Mouse (Mus musculus): Measurements from ENCODE around the gene Ddx55. TPM values are rescaled to one million over a fixed set of nuclear protein-coding genes. Genes with fewer than 3 reads are reported as not detected.

The Ddx55 gene
- polyA plus RNA-seq, 1 experiment from 2014 or later = 5.8 TPM

DNA sequence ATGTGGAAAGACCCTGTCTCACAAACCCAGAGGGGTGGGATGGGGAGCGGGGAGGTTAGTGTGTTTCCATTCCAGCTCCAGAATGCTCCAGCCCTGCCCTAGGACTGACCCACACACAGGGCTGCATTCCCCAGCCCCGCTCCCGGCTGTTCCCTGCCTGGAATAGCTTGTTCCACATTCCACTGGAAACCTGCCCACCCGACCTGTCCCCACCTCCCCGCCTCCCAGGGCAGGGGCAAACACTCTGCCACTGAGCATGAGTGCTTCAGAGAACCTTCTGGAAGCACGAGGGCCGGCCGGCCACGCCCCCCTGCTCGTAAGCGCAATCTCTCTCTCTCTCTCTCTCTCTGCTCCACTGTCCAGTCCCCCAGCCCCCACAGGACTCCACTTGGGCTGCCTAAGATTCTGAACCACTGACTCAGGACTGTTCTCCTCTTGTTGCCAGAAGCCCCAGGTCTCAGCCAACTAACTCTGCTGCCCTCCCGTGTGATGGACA lies 42.9 kb upstream of the Ddx55 start:
- peak; percentile 70 for DNase-seq (ENCODE audit: low spot score)
- 43% methylated on average over 12 of the region's 12 CpGs for WGBS
- H3K27ac ChIP-seq (replicated peaks) = no peak overlapping the region
- no peak overlapping the region for H3K4me3 ChIP-seq (ENCODE audit: low read depth, low read length)
- H3K9ac ChIP-seq (ENCODE audit: low read length) = no peak overlapping the region
- H3K4me1 ChIP-seq (replicated peaks; ENCODE audit: control insufficient read depth, insufficient read depth) = no peaks in the 10 kb centered on the region
- no peaks in the 10 kb centered on the region for H3K27me3 ChIP-seq (ENCODE audit: control insufficient read depth, insufficient read depth, low read length)
- H3K36me3 ChIP-seq (ENCODE audit: control insufficient read depth, insufficient read depth, low read length) = peaks cover 8% of the 10 kb centered on the region; the same call in 1 of the 2 replicates
- peak; percentile 47 for ATAC-seq (ENCODE audit: low FRiP score, low TSS enrichment)
- H3K4me2 ChIP-seq (replicated peaks; ENCODE audit: low read depth) = no peak overlapping the region
- H3K9me3 ChIP-seq (ENCODE audit: control insufficient read depth, low read length) = no peaks in the 10 kb centered on the region
- TF ChIP-seq CTCF (IDR thresholded peaks at IDR 0.05; ENCODE audit: low read depth) (no peak), EP300 (optimal IDR thresholded peaks at IDR 0.05) (no peak)

DNA sequence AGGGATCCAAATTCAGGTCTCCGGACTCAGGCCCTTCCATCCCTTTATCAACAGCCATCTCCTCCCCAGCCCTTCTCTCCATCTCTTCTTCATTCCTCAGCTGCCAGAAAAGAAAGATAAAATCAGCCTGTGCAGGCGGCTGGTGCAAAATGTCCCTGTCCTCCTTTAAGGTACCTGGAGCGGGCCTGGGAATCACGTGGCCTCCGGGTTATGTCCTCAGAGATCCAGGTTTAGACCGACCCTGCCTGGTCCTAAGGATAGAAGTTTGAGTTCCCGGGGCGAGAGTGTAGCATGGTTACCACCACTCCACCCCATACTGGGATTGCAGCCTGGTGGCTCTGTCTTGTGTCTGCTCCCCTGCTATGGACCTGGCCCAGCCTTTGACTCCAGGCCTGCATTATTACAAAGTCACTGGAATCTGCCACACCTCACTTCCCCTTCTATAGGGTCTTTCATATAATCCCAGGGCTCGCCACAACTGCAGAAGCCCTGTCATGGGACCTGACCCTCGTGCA lies 42.1 kb upstream of the Ddx55 start:
- Histone ChIP-seq H3K9ac (ENCODE audit: low read length) (no peak overlapping the region), H3K4me2 (replicated peaks; ENCODE audit: low read depth) (no peak overlapping the region), H3K36me3 (ENCODE audit: control insufficient read depth, insufficient read depth, low read length) (peaks cover 8% of the 10 kb centered on the region), H3K27me3 (ENCODE audit: control insufficient read depth, insufficient read depth, low read length) (no peaks in the 10 kb centered on the region), H3K9me3 (ENCODE audit: control insufficient read depth, low read length) (no peaks in the 10 kb centered on the region), H3K4me3 (ENCODE audit: low read depth, low read length) (no peak overlapping the region), H3K4me1 (replicated peaks; ENCODE audit: control insufficient read depth, insufficient read depth) (no peaks in the 10 kb centered on the region), H3K27ac (replicated peaks) (no peak overlapping the region)
- no peak for TF ChIP-seq EP300 (optimal IDR thresholded peaks at IDR 0.05)
- no peak for TF ChIP-seq CTCF (IDR thresholded peaks at IDR 0.05; ENCODE audit: low read depth)
- DNase-seq (ENCODE audit: low spot score) = no peak
- no peak for ATAC-seq (ENCODE audit: low FRiP score, low TSS enrichment)
- WGBS = 86% methylated on average over 10 of the region's 10 CpGs

DNA sequence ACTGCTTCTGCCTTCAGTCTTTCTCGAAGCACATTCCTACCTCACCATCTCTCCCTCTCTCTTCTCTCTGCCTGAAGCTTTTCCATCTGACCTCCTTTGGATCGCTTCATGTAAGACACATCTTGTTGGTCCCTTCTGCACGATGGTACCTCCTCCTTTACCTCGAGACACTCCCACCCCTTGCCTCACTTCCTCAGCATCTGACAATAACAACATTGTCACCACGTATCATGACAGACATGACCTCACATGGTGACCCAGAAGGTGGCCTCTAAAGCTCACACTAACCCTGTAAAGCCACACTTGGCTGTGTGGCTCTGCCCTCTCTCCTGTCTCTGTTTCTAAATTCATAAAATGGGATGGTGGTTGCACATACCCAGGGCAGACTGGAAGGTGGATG lies 36.9 kb upstream of the Ddx55 start:
- H3K4me3 ChIP-seq (ENCODE audit: low read depth, low read length) = no peak overlapping the region
- 76% methylated on average over 5 of the region's 5 CpGs for WGBS
- peaks cover 8% of the 10 kb centered on the region for H3K36me3 ChIP-seq (ENCODE audit: control insufficient read depth, insufficient read depth, low read length)
- no peak overlapping the region for H3K9ac ChIP-seq (ENCODE audit: low read length)
- TF ChIP-seq CTCF (IDR thresholded peaks at IDR 0.05; ENCODE audit: low read depth) (no peak), EP300 (optimal IDR thresholded peaks at IDR 0.05) (no peak)
- H3K9me3 ChIP-seq (ENCODE audit: control insufficient read depth, low read length) = no peaks in the 10 kb centered on the region
- no peaks in the 10 kb centered on the region for H3K27me3 ChIP-seq (ENCODE audit: control insufficient read depth, insufficient read depth, low read length)
- DNase-seq (ENCODE audit: low spot score) (no peak), ATAC-seq (ENCODE audit: low FRiP score, low TSS enrichment) (no peak)
- no peak overlapping the region for H3K27ac ChIP-seq (replicated peaks)
- H3K4me2 ChIP-seq (replicated peaks; ENCODE audit: low read depth) = no peak overlapping the region
- H3K4me1 ChIP-seq (replicated peaks; ENCODE audit: control insufficient read depth, insufficient read depth) = no peaks in the 10 kb centered on the region

DNA sequence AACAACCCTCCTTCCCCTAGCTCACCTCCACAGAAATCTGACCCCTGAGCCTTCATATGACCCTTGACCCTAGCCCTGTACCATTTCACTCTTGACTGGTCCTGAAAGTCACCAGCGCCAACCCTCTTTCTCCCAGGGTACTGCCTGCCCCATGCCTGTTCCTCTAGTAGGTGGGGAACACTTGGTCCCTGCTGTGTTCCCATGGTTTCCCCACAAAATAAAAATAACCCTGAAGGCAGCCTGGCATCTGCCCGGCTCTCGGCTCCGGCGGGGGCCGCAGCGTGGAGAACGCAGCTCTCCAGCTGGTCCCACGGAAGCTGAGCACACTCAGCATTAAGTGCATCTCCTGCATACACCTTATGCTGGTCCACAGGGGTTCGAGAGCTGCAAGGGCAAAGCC lies 34.0 kb upstream of the Ddx55 start:
- WGBS = 93% methylated on average over 10 of the region's 10 CpGs
- TF ChIP-seq CTCF (IDR thresholded peaks at IDR 0.05; ENCODE audit: low read depth) = no peak
- TF ChIP-seq EP300 (optimal IDR thresholded peaks at IDR 0.05) = no peak
- H3K36me3 ChIP-seq (ENCODE audit: control insufficient read depth, insufficient read depth, low read length) = peaks cover 5% of the 10 kb centered on the region

DNA sequence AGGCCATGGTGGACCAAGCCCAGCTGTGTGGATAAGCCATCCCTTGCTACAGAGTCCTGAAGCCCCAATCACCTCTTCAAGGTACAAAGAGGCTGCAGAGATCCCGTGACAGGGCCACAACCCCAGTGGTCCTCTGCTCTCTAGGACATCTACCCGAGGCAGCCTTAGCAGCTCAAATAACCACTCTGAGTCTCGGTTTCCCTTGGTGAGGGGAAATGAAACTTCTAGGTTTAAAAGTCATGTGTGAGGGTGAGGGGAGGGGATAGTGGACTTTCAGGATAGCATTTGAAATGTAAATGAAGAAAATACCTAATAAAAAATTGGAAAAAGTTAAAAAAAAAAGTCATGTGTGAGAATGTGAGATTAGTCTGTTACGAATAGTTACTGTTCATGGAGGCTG lies 31.1 kb upstream of the Ddx55 start:
- TF ChIP-seq CTCF (IDR thresholded peaks at IDR 0.05; ENCODE audit: low read depth) = no peak
- TF ChIP-seq EP300 (optimal IDR thresholded peaks at IDR 0.05) = no peak
- no peak for ATAC-seq (ENCODE audit: low FRiP score, low TSS enrichment)

More for the DNA sequence above, 34.0 kb upstream of the Ddx55 start:
- Histone ChIP-seq H3K9me3 (ENCODE audit: control insufficient read depth, low read length) (no peaks in the 10 kb centered on the region), H3K27ac (replicated peaks) (no peak overlapping the region), H3K9ac (ENCODE audit: low read length) (no peak overlapping the region), H3K4me2 (replicated peaks; ENCODE audit: low read depth) (no peak overlapping the region), H3K4me1 (replicated peaks; ENCODE audit: control insufficient read depth, insufficient read depth) (no peaks in the 10 kb centered on the region), H3K4me3 (ENCODE audit: low read depth, low read length) (no peak overlapping the region), H3K27me3 (ENCODE audit: control insufficient read depth, insufficient read depth, low read length) (no peaks in the 10 kb centered on the region)
- DNase-seq (ENCODE audit: low spot score) = no peak
- ATAC-seq (ENCODE audit: low FRiP score, low TSS enrichment) = no peak

DNA sequence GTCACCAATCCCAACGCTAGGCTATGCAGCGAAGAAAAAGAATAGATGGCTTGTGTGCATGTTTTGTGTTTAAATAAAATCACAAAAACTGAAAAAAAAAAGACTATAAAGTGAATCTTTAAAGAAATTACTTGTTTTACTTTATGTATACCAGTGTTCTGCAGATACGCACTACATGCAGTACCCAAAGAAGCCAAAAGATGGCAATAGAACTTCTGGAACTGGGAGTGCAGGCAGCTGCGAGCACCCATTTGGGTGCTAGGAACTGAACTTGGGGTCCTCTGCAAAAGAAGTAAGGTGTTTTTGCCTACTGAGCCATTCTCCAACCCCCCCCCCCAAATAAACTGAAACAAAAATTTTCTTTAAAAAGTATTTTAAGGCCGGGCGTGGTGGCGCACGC lies 29.6 kb upstream of the Ddx55 start:
- ATAC-seq (ENCODE audit: low FRiP score, low TSS enrichment) = no peak
- Histone ChIP-seq H3K4me1 (replicated peaks; ENCODE audit: control insufficient read depth, insufficient read depth) (no peaks in the 10 kb centered on the region), H3K4me2 (replicated peaks; ENCODE audit: low read depth) (no peak overlapping the region), H3K27ac (replicated peaks) (no peak overlapping the region), H3K27me3 (ENCODE audit: control insufficient read depth, insufficient read depth, low read length) (no peaks in the 10 kb centered on the region), H3K4me3 (ENCODE audit: low read depth, low read length) (no peak overlapping the region), H3K36me3 (ENCODE audit: control insufficient read depth, insufficient read depth, low read length) (no peaks in the 10 kb centered on the region; the same call in 1 of the 2 replicates), H3K9me3 (ENCODE audit: control insufficient read depth, low read length) (no peaks in the 10 kb centered on the region), H3K9ac (ENCODE audit: low read length) (no peak overlapping the region)
- TF ChIP-seq CTCF (IDR thresholded peaks at IDR 0.05; ENCODE audit: low read depth) (peak; percentile 54), EP300 (optimal IDR thresholded peaks at IDR 0.05) (no peak)
- no peak for DNase-seq (ENCODE audit: low spot score)
- WGBS = 94% methylated on average over 8 of the region's 8 CpGs

More for the DNA sequence above, 31.1 kb upstream of the Ddx55 start:
- H3K9me3 ChIP-seq (ENCODE audit: control insufficient read depth, low read length) = no peaks in the 10 kb centered on the region
- 85% methylated on average over 4 of the region's 4 CpGs for WGBS
- no peak overlapping the region for H3K9ac ChIP-seq (ENCODE audit: low read length)
- no peak overlapping the region for H3K4me3 ChIP-seq (ENCODE audit: low read depth, low read length)
- no peak overlapping the region for H3K27ac ChIP-seq (replicated peaks)
- no peak for DNase-seq (ENCODE audit: low spot score)
- H3K4me2 ChIP-seq (replicated peaks; ENCODE audit: low read depth) = no peak overlapping the region
- no peaks in the 10 kb centered on the region for H3K27me3 ChIP-seq (ENCODE audit: control insufficient read depth, insufficient read depth, low read length)
- no peaks in the 10 kb centered on the region; the same call in 1 of the 2 replicates for H3K36me3 ChIP-seq (ENCODE audit: control insufficient read depth, insufficient read depth, low read length)
- H3K4me1 ChIP-seq (replicated peaks; ENCODE audit: control insufficient read depth, insufficient read depth) = no peaks in the 10 kb centered on the region

Measured in stomach, postnatal 0 days (tissue).